24 mouse cellular contexts compared by ENCODE assay signal in genomic region chr10:3749580-3749979, GRCm38 (mm10). TPM values are rescaled to one million over a fixed set of nuclear protein-coding genes. Genes with fewer than 3 reads are reported as not detected.
A peak's percentile ranks its signal among the peaks of the same experiment; 100 is the strongest.
DNase-seq lines count a peak whose midpoint lies in the region; ATAC-seq and TF ChIP-seq lines count a peak whose summit lies in the region.
"Had no signal": no experiment of that assay in that cellular context is flagged by ENCODE, and none has a peak within 500 bp of the region (broad histone marks: within the 10 kb centered on the region; RNA-seq: fewer than 3 reads in every experiment).

No protein-coding gene starts in this region.

- H3K27me3 ChIP-seq in intestine, embryonic 14.5 days (replicated peaks; ENCODE audit: control insufficient read depth, insufficient read depth, low read length) = no peaks in the 10 kb centered on the region
- no peaks in the 10 kb centered on the region for H3K27me3 ChIP-seq in intestine, embryonic 15.5 days (replicated peaks)
- no peaks in the 10 kb centered on the region for H3K27me3 ChIP-seq in intestine, postnatal 0 days (replicated peaks; ENCODE audit: control insufficient read depth, insufficient read depth, low read length)
- H3K27me3 ChIP-seq in small intestine, adult 2 months (ENCODE audit: control insufficient read depth, insufficient read depth, low read length) = no peaks in the 10 kb centered on the region
- H3K27me3 ChIP-seq: CH12.LX; embryonic facial prominence, embryonic 12.5 days; forebrain, embryonic 13.5 days; forebrain, embryonic 15.5 days had no signal

- DNase-seq in intestine, embryonic 14.5 days (ENCODE audit: low spot score) = no peak
- no peak for DNase-seq in gastrocnemius, postnatal 10 days
- no peak for DNase-seq in adrenal gland, adult 8-10 months
- DNase-seq in cerebellum, postnatal 25 days = no peak
- DNase-seq: adrenal gland, postnatal 10 days; adrenal gland, postnatal 25 days; cerebellum, adult 11 months; cerebellum, adult 18-20 months; cerebellum, adult 8-10 months; cerebellum, adult 9-11 months; cerebellum, postnatal 14 days; forebrain, postnatal 0 days had no signal

- H3K4me3 ChIP-seq in intestine, embryonic 14.5 days (ENCODE audit: low read depth, low read length) = no peak overlapping the region
- H3K4me3 ChIP-seq in intestine, embryonic 15.5 days (replicated peaks) = no peak overlapping the region
- H3K4me3 ChIP-seq in intestine, postnatal 0 days (ENCODE audit: low read depth, low read length) = no peak overlapping the region
- no peak overlapping the region for H3K4me3 ChIP-seq in small intestine, adult 2 months (ENCODE audit: low read depth, low read length)
- H3K4me3 ChIP-seq: embryonic facial prominence, embryonic 10.5 days; embryonic facial prominence, embryonic 12.5 days; forebrain, embryonic 13.5 days; forebrain, embryonic 15.5 days had no signal

- H3K9me3 ChIP-seq in intestine, embryonic 14.5 days (ENCODE audit: control insufficient read depth, low read length) = no peaks in the 10 kb centered on the region
- H3K9me3 ChIP-seq in intestine, embryonic 15.5 days = no peaks in the 10 kb centered on the region
- H3K9me3 ChIP-seq in intestine, postnatal 0 days (ENCODE audit: control insufficient read depth) = no peaks in the 10 kb centered on the region
- H3K9me3 ChIP-seq: embryonic facial prominence, embryonic 10.5 days; embryonic facial prominence, embryonic 12.5 days; forebrain, embryonic 13.5 days; forebrain, embryonic 15.5 days; G1E had no signal

- H3K36me3 ChIP-seq in intestine, embryonic 14.5 days (ENCODE audit: control insufficient read depth, insufficient read depth, low read length) = no peaks in the 10 kb centered on the region
- H3K36me3 ChIP-seq in intestine, embryonic 15.5 days = no peaks in the 10 kb centered on the region
- H3K36me3 ChIP-seq in intestine, postnatal 0 days (ENCODE audit: control insufficient read depth, insufficient read depth) = no peaks in the 10 kb centered on the region; the same call in 1 of the 2 replicates
- no peaks in the 10 kb centered on the region for H3K36me3 ChIP-seq in small intestine, adult 2 months (ENCODE audit: control insufficient read depth, insufficient read depth, low read length)
- H3K36me3 ChIP-seq: embryonic facial prominence, embryonic 10.5 days; embryonic facial prominence, embryonic 12.5 days; forebrain, embryonic 15.5 days; G1E had no signal

- no peaks in the 10 kb centered on the region for H3K4me1 ChIP-seq in intestine, embryonic 14.5 days (replicated peaks; ENCODE audit: control insufficient read depth, insufficient read depth, low read length)
- peaks cover 6% of the 10 kb centered on the region; the same call in 1 of the 2 replicates for H3K4me1 ChIP-seq in intestine, embryonic 15.5 days (replicated peaks)
- peaks cover 8% of the 10 kb centered on the region; the same call in 1 of the 2 replicates for H3K4me1 ChIP-seq in intestine, postnatal 0 days (replicated peaks; ENCODE audit: control insufficient read depth, insufficient read depth, low read length)
- peaks cover 21% of the 10 kb centered on the region; the same call in 1 of the 2 replicates for H3K4me1 ChIP-seq in small intestine, adult 2 months (ENCODE audit: control insufficient read depth, insufficient read depth, insufficient read length, low read length)
- H3K4me1 ChIP-seq: forebrain, embryonic 13.5 days; forebrain, embryonic 15.5 days had no signal

- no peak for TF ChIP-seq POLR2A in small intestine, adult 2 months (IDR thresholded peaks at IDR 0.05; ENCODE audit: low read depth, low read length)

- H3K9ac ChIP-seq in intestine, embryonic 14.5 days (ENCODE audit: low read length) = no peak overlapping the region
- no peak overlapping the region for H3K9ac ChIP-seq in intestine, embryonic 15.5 days
- no peak overlapping the region for H3K9ac ChIP-seq in intestine, postnatal 0 days (ENCODE audit: low read depth, low read length)
- H3K9ac ChIP-seq: embryonic facial prominence, embryonic 12.5 days; forebrain, embryonic 13.5 days; forebrain, embryonic 15.5 days; forebrain, postnatal 0 days had no signal

- 56% methylated on average over 1 of the region's 1 CpGs for WGBS in intestine, embryonic 14.5 days
- WGBS in intestine, embryonic 15.5 days = 55% methylated on average over 1 of the region's 1 CpGs
- WGBS in intestine, postnatal 0 days = 24% methylated on average over 1 of the region's 1 CpGs
- WGBS in small intestine, adult 2 months = 19% methylated on average over 1 of the region's 1 CpGs

- no peak for TF ChIP-seq CTCF in intestine, postnatal 0 days (IDR thresholded peaks at IDR 0.05; ENCODE audit: low read depth)
- no peak for TF ChIP-seq CTCF in small intestine, adult 2 months (IDR thresholded peaks at IDR 0.05; ENCODE audit: extremely low read depth, insufficient read length, insufficient replicate concordance, low read depth, low read length)

- no peak overlapping the region for H3K4me2 ChIP-seq in intestine, embryonic 14.5 days (ENCODE audit: low read length)
- H3K4me2 ChIP-seq in intestine, embryonic 15.5 days (replicated peaks) = no peak overlapping the region
- no peak overlapping the region for H3K4me2 ChIP-seq in intestine, postnatal 0 days (replicated peaks; ENCODE audit: low read depth)
- H3K4me2 ChIP-seq: embryonic facial prominence, embryonic 12.5 days; forebrain, embryonic 13.5 days; forebrain, embryonic 15.5 days had no signal

- peak; percentile 55; the same call in 1 of the 2 replicates for ATAC-seq in intestine, embryonic 14.5 days (replicated peaks; ENCODE audit: low FRiP score, low TSS enrichment, low read depth)
- peak; percentile 83 for ATAC-seq in intestine, embryonic 15.5 days
- peak; percentile 79 for ATAC-seq in intestine, postnatal 0 days
- ATAC-seq: activated CD4-positive, CD25-positive, alpha-beta regulatory T cell, adult 4 months; CD4-positive, CD25-positive, alpha-beta regulatory T cell, adult 4 months; forebrain, embryonic 13.5 days; forebrain, embryonic 15.5 days; forebrain, postnatal 0 days; Patski had no signal

- H3K27ac ChIP-seq in intestine, embryonic 14.5 days (ENCODE audit: low read depth) = no peak overlapping the region
- H3K27ac ChIP-seq in intestine, embryonic 15.5 days = no peak overlapping the region
- H3K27ac ChIP-seq in intestine, postnatal 0 days (ENCODE audit: low read depth, low read length) = no peak overlapping the region; the same call in 1 of the 2 replicates
- H3K27ac ChIP-seq in small intestine, adult 2 months (ENCODE audit: insufficient read depth, low read depth, low read length) = peak overlapping the region; percentile 41; the same call in 1 of the 2 replicates
- H3K27ac ChIP-seq: embryonic facial prominence, embryonic 10.5 days; embryonic facial prominence, embryonic 12.5 days; forebrain, embryonic 13.5 days; forebrain, embryonic 15.5 days had no signal

RNA-seq across cellular contexts. Expression of gene Plekhg1, which starts 9.4 kb away (rescaled TPM):
- polyA plus RNA-seq in intestine, embryonic 14.5 days (2014; fragmentation: Nextera tagmentation; extraction: Ambion mirVana) = 9.8 and 11.0 TPM in 2 replicates
- 5.9 and 7.5 TPM in 2 replicates for polyA plus RNA-seq in intestine, embryonic 15.5 days (2015; fragmentation: Nextera tagmentation; extraction: Ambion mirVana)
- polyA plus RNA-seq in intestine, postnatal 0 days (2015; fragmentation: Nextera tagmentation; extraction: Ambion mirVana) = 2.1 and 2.6 TPM in 2 replicates
- 1.0 and 1.7 TPM in 2 replicates for polyA plus RNA-seq in small intestine, adult 2 months (2012; rRNA removed)
- total RNA-seq in gastrocnemius, postnatal 10 days (2021) = 10 to 100 TPM; 13.3 to 16.3 TPM
- total RNA-seq in adrenal gland, adult 8-10 months (2022) = 1 to 10 TPM; 4.0 to 8.7 (median 6.7) TPM
